Mouse (Mus musculus): ENCODE data around the gene Scd2. TPM values are rescaled to one million over a fixed set of nuclear protein-coding genes. Genes with fewer than 3 reads are reported as not detected.

Gene Scd2
- total and polyA plus RNA-seq, 2 experiments from 2014 or later = 61.2 to 307 TPM

- ATAC-seq (ENCODE audit: insufficient read depth, low read depth) = no peak
- no peaks in the 10 kb centered on the region for H3K9me3 ChIP-seq (replicated peaks; ENCODE audit: control insufficient read depth, low read length)
- no peak overlapping the region for H3K27ac ChIP-seq (ENCODE audit: low read depth)
- H3K36me3 ChIP-seq (replicated peaks; ENCODE audit: control insufficient read depth, insufficient read depth, low read length) = no peaks in the 10 kb centered on the region
- TF ChIP-seq CTCF (IDR thresholded peaks at IDR 0.05; ENCODE audit: low read depth) (no peak), EP300 (IDR thresholded peaks at IDR 0.05; ENCODE audit: low read depth) (no peak)
- no peaks in the 10 kb centered on the region for H3K27me3 ChIP-seq (ENCODE audit: control insufficient read depth, insufficient read depth, low read length)
- no peak for DNase-seq (ENCODE audit: low spot score)
- no peak overlapping the region for H3K4me3 ChIP-seq (ENCODE audit: low read depth, low read length)
- H3K4me2 ChIP-seq (ENCODE audit: low read depth, low read length) = no peak overlapping the region
- H3K9ac ChIP-seq (replicated peaks; ENCODE audit: low read depth, low read length) = no peak overlapping the region
- peaks cover 41% of the 10 kb centered on the region for H3K4me1 ChIP-seq (ENCODE audit: control insufficient read depth, insufficient read depth)
- 56% methylated on average over 2 of the region's 2 CpGs for WGBS
Observed at GRCm38 (mm10) chr19:44286109-44286508, 7.4 kb upstream of the Scd2 start.

- H3K36me3 ChIP-seq (replicated peaks; ENCODE audit: control insufficient read depth, insufficient read depth, low read length) = no peaks in the 10 kb centered on the region
- no peak overlapping the region for H3K4me2 ChIP-seq (ENCODE audit: low read depth, low read length)
- H3K27ac ChIP-seq (ENCODE audit: low read depth) = peak overlapping the region; percentile 4; the same call in 1 of the 2 replicates
- ATAC-seq (ENCODE audit: insufficient read depth, low read depth) (no peak), DNase-seq (ENCODE audit: low spot score) (no peak)
- no peaks in the 10 kb centered on the region for H3K27me3 ChIP-seq (ENCODE audit: control insufficient read depth, insufficient read depth, low read length)
- no peak overlapping the region for H3K9ac ChIP-seq (replicated peaks; ENCODE audit: low read depth, low read length)
- H3K4me3 ChIP-seq (ENCODE audit: low read depth, low read length) = no peak overlapping the region
- TF ChIP-seq CTCF (IDR thresholded peaks at IDR 0.05; ENCODE audit: low read depth) = no peak
- TF ChIP-seq EP300 (IDR thresholded peaks at IDR 0.05; ENCODE audit: low read depth) = no peak
- peaks cover 44% of the 10 kb centered on the region for H3K4me1 ChIP-seq (ENCODE audit: control insufficient read depth, insufficient read depth)
- WGBS = 43% methylated on average over 11 of the region's 11 CpGs
- no peaks in the 10 kb centered on the region for H3K9me3 ChIP-seq (replicated peaks; ENCODE audit: control insufficient read depth, low read length)
Observed at GRCm38 (mm10) chr19:44287415-44288110, 5.9 kb upstream of the Scd2 start.

GRCm38 (mm10) chr19:44292083-44292482, 1.4 kb upstream of the Scd2 start:
- no peak for TF ChIP-seq CTCF (IDR thresholded peaks at IDR 0.05; ENCODE audit: low read depth)
- no peak for TF ChIP-seq EP300 (IDR thresholded peaks at IDR 0.05; ENCODE audit: low read depth)
- 81% methylated on average over 2 of the region's 2 CpGs for WGBS
- Histone ChIP-seq H3K4me1 (ENCODE audit: control insufficient read depth, insufficient read depth) (peaks cover 48% of the 10 kb centered on the region), H3K4me2 (ENCODE audit: low read depth, low read length) (no peak overlapping the region), H3K4me3 (ENCODE audit: low read depth, low read length) (no peak overlapping the region), H3K9me3 (replicated peaks; ENCODE audit: control insufficient read depth, low read length) (no peaks in the 10 kb centered on the region), H3K27ac (ENCODE audit: low read depth) (peak overlapping the region; percentile 87), H3K9ac (replicated peaks; ENCODE audit: low read depth, low read length) (no peak overlapping the region; the same call in 1 of the 2 replicates), H3K27me3 (ENCODE audit: control insufficient read depth, insufficient read depth, low read length) (no peaks in the 10 kb centered on the region), H3K36me3 (replicated peaks; ENCODE audit: control insufficient read depth, insufficient read depth, low read length) (no peaks in the 10 kb centered on the region; the same call in 1 of the 2 replicates)
- ATAC-seq (ENCODE audit: insufficient read depth, low read depth) (no peak), DNase-seq (ENCODE audit: low spot score) (no peak)

GRCm38 (mm10) chr19:44292483-44292882, 991 bp upstream of the Scd2 start:
- TF ChIP-seq CTCF (IDR thresholded peaks at IDR 0.05; ENCODE audit: low read depth) (no peak), EP300 (IDR thresholded peaks at IDR 0.05; ENCODE audit: low read depth) (no peak)
- DNase-seq (ENCODE audit: low spot score) (no peak), ATAC-seq (ENCODE audit: insufficient read depth, low read depth) (no peak)
- Histone ChIP-seq H3K36me3 (replicated peaks; ENCODE audit: control insufficient read depth, insufficient read depth, low read length) (no peaks in the 10 kb centered on the region; the same call in 1 of the 2 replicates), H3K27ac (ENCODE audit: low read depth) (peak overlapping the region; percentile 87), H3K9me3 (replicated peaks; ENCODE audit: control insufficient read depth, low read length) (no peaks in the 10 kb centered on the region), H3K27me3 (ENCODE audit: control insufficient read depth, insufficient read depth, low read length) (no peaks in the 10 kb centered on the region), H3K9ac (replicated peaks; ENCODE audit: low read depth, low read length) (no peak overlapping the region; the same call in 1 of the 2 replicates), H3K4me3 (ENCODE audit: low read depth, low read length) (no peak overlapping the region), H3K4me2 (ENCODE audit: low read depth, low read length) (peak overlapping the region; percentile 91; the same call in 1 of the 2 replicates), H3K4me1 (ENCODE audit: control insufficient read depth, insufficient read depth) (peaks cover 48% of the 10 kb centered on the region)
- 51% methylated on average over 3 of the region's 3 CpGs for WGBS

- no peaks in the 10 kb centered on the region for H3K9me3 ChIP-seq (replicated peaks; ENCODE audit: control insufficient read depth, low read length)
- WGBS = under 1% methylated on average over 30 of the region's 31 CpGs
- no peak; the same call in 1 of the 2 replicates for TF ChIP-seq CTCF (IDR thresholded peaks at IDR 0.05; ENCODE audit: low read depth)
- TF ChIP-seq EP300 (IDR thresholded peaks at IDR 0.05; ENCODE audit: low read depth) = 0 out of 2 replicates have a peak, but pooled peaks have one; percentile 76
- peak overlapping the region; percentile 68 for H3K9ac ChIP-seq (replicated peaks; ENCODE audit: low read depth, low read length)
- no peaks in the 10 kb centered on the region for H3K27me3 ChIP-seq (ENCODE audit: control insufficient read depth, insufficient read depth, low read length)
- H3K36me3 ChIP-seq (replicated peaks; ENCODE audit: control insufficient read depth, insufficient read depth, low read length) = peaks cover 13% of the 10 kb centered on the region
- peaks cover 58% of the 10 kb centered on the region for H3K4me1 ChIP-seq (ENCODE audit: control insufficient read depth, insufficient read depth)
- DNase-seq (ENCODE audit: low spot score) (peak; percentile 99), ATAC-seq (ENCODE audit: insufficient read depth, low read depth) (peak; percentile 93)
- H3K27ac ChIP-seq (ENCODE audit: low read depth) = peak overlapping the region; percentile 87
- H3K4me2 ChIP-seq (ENCODE audit: low read depth, low read length) = peak overlapping the region; percentile 91
- peak overlapping the region; percentile 79 for H3K4me3 ChIP-seq (ENCODE audit: low read depth, low read length)
Observed at GRCm38 (mm10) chr19:44293769-44294551, 486 bp downstream of the Scd2 start.
